Mouse (Mus musculus): ENCODE measurements around the gene Atp2c2. TPM values are rescaled to one million over a fixed set of nuclear protein-coding genes. Genes with fewer than 3 reads are reported as not detected.

Gene Atp2c2
- polyA plus RNA-seq, 1 experiment from 2014 or later: 6.8 TPM

- Histone ChIP-seq H3K27ac (ENCODE audit: low read length) (no peak overlapping the region), H3K4me1 (ENCODE audit: control insufficient read depth, insufficient read depth, low read length) (peaks cover 11% of the 10 kb centered on the region), H3K4me3 (ENCODE audit: low read length) (no peak overlapping the region), H3K9ac (ENCODE audit: low read depth, low read length) (peak overlapping the region; percentile 34; the same call in 1 of the 2 replicates), H3K9me3 (ENCODE audit: control insufficient read depth, low read length) (no peaks in the 10 kb centered on the region), H3K27me3 (replicated peaks; ENCODE audit: control insufficient read depth, insufficient read depth, low read length) (no peaks in the 10 kb centered on the region), H3K4me2 (ENCODE audit: low read depth, low read length) (peak overlapping the region; percentile 26; the same call in 1 of the 2 replicates), H3K36me3 (ENCODE audit: control insufficient read depth, insufficient read depth, low read length) (no peaks in the 10 kb centered on the region)
- 12% methylated on average over 15 of the region's 15 CpGs for WGBS
- ATAC-seq: peak; percentile 63
Measured at GRCm38 (mm10) chr8:119798170-119798964, 98.6 kb downstream of the Atp2c2 start.

DNA sequence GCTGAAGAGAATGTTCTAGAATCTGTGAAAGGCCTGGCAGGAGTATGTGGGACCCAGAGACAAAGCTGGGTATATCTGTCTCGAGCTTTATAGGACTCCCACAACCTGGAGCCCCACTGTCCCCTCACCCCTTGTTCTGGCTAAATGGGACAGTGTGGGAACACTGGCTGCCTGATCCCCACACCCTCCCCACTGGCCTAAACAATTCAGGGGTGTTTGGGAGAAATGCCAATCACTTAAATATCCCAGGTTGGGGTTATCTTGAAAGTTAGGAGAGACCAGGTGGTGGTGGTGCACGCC lies 99.1 kb downstream of the Atp2c2 start:
- Histone ChIP-seq H3K9ac (ENCODE audit: low read depth, low read length) (no peak overlapping the region), H3K9me3 (ENCODE audit: control insufficient read depth, low read length) (no peaks in the 10 kb centered on the region), H3K4me1 (ENCODE audit: control insufficient read depth, insufficient read depth, low read length) (peaks cover 11% of the 10 kb centered on the region), H3K36me3 (ENCODE audit: control insufficient read depth, insufficient read depth, low read length) (no peaks in the 10 kb centered on the region), H3K27ac (ENCODE audit: low read length) (no peak overlapping the region), H3K4me3 (ENCODE audit: low read length) (no peak overlapping the region), H3K4me2 (ENCODE audit: low read depth, low read length) (no peak overlapping the region), H3K27me3 (replicated peaks; ENCODE audit: control insufficient read depth, insufficient read depth, low read length) (no peaks in the 10 kb centered on the region)
- WGBS: 57% methylated on average over 2 of the region's 2 CpGs
- ATAC-seq: peak; percentile 24

DNA sequence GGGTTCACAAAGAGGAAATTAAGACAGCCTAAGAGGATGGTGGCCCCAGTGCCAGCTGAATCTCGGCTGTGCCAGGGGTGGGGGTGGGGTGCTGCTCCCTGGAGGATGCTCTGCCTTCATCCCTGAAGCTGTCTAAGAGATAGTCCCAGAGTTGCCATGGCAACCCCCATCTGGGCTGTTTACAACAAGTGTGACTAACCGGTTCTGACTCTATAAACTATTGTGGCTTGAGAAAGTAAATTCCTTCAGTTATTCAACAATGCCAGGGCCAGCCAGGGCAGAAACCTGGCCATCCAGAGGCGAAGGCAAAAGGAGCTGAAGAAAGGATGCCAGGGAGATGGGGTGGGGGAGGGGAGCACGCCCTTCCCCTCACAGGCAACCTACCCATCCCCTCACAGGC lies 101.4 kb downstream of the Atp2c2 start:
- H3K27me3 ChIP-seq (replicated peaks; ENCODE audit: control insufficient read depth, insufficient read depth, low read length): no peaks in the 10 kb centered on the region
- 28% methylated on average over 4 of the region's 4 CpGs for WGBS
- no peak overlapping the region for H3K4me3 ChIP-seq (ENCODE audit: low read length)
- peaks cover 24% of the 10 kb centered on the region for H3K4me1 ChIP-seq (ENCODE audit: control insufficient read depth, insufficient read depth, low read length)
- H3K36me3 ChIP-seq (ENCODE audit: control insufficient read depth, insufficient read depth, low read length): no peaks in the 10 kb centered on the region
- no peaks in the 10 kb centered on the region for H3K9me3 ChIP-seq (ENCODE audit: control insufficient read depth, low read length)
- H3K27ac ChIP-seq (ENCODE audit: low read length): no peak overlapping the region
- no peak overlapping the region for H3K4me2 ChIP-seq (ENCODE audit: low read depth, low read length)
- H3K9ac ChIP-seq (ENCODE audit: low read depth, low read length): no peak overlapping the region
- ATAC-seq: no peak

DNA sequence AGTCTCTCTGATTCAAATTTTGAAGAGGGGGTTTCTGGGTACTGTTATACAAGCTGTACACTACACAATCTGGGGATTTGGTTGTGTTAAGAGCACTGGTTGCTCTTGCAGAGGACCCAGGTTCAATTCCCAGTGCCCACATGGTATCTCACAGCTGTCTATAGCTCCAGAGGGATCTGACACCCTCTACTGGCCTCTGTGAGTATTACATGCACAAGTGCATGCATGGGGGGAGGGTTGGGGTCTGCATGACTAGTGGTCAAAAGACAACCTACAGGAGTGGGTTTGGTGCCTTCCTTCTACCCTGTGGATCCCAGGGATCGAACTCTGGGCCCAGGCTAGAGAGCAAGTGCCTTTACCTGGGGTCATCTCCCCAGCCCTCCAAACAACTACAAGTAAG lies 102.8 kb downstream of the Atp2c2 start:
- WGBS: 94% methylated on average over 1 of the region's 1 CpGs
- ATAC-seq: no peak

DNA sequence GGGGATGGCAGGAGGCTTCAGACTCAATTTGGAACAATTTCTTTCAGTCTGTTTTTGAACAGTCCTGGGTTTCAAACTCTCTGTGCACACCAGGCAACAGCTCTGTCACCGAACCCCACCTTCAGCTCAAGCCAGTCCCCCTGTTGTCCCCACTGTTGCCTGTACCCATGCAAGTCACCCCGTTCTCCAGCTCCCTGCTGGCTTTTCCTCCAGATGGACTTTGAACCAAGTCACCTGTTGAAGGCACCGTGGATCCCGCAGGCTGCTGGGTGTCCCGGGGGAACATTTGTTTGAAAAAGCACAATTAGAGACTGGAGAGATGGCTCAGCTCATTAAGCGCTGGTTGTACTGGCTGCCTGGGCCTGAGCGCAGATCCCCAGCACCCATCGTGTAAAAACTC lies 105.5 kb downstream of the Atp2c2 start:
- Histone ChIP-seq H3K27ac (ENCODE audit: low read length) (peak overlapping the region; percentile 78), H3K4me1 (ENCODE audit: control insufficient read depth, insufficient read depth, low read length) (peaks cover 29% of the 10 kb centered on the region), H3K9ac (ENCODE audit: low read depth, low read length) (peak overlapping the region; percentile 60), H3K4me3 (ENCODE audit: low read length) (no peak overlapping the region), H3K36me3 (ENCODE audit: control insufficient read depth, insufficient read depth, low read length) (peaks cover 3% of the 10 kb centered on the region; the same call in 1 of the 2 replicates), H3K9me3 (ENCODE audit: control insufficient read depth, low read length) (no peaks in the 10 kb centered on the region), H3K27me3 (replicated peaks; ENCODE audit: control insufficient read depth, insufficient read depth, low read length) (no peaks in the 10 kb centered on the region), H3K4me2 (ENCODE audit: low read depth, low read length) (no peak overlapping the region)
- peak; percentile 49 for ATAC-seq
- 49% methylated on average over 8 of the region's 8 CpGs for WGBS

More for the DNA sequence above, 102.8 kb downstream of the Atp2c2 start:
- H3K36me3 ChIP-seq (ENCODE audit: control insufficient read depth, insufficient read depth, low read length): no peaks in the 10 kb centered on the region
- H3K27ac ChIP-seq (ENCODE audit: low read length): no peak overlapping the region
- H3K4me2 ChIP-seq (ENCODE audit: low read depth, low read length): no peak overlapping the region
- H3K9me3 ChIP-seq (ENCODE audit: control insufficient read depth, low read length): no peaks in the 10 kb centered on the region
- no peak overlapping the region for H3K9ac ChIP-seq (ENCODE audit: low read depth, low read length)
- H3K4me3 ChIP-seq (ENCODE audit: low read length): no peak overlapping the region
- H3K27me3 ChIP-seq (replicated peaks; ENCODE audit: control insufficient read depth, insufficient read depth, low read length): no peaks in the 10 kb centered on the region
- H3K4me1 ChIP-seq (ENCODE audit: control insufficient read depth, insufficient read depth, low read length): peaks cover 32% of the 10 kb centered on the region

DNA sequence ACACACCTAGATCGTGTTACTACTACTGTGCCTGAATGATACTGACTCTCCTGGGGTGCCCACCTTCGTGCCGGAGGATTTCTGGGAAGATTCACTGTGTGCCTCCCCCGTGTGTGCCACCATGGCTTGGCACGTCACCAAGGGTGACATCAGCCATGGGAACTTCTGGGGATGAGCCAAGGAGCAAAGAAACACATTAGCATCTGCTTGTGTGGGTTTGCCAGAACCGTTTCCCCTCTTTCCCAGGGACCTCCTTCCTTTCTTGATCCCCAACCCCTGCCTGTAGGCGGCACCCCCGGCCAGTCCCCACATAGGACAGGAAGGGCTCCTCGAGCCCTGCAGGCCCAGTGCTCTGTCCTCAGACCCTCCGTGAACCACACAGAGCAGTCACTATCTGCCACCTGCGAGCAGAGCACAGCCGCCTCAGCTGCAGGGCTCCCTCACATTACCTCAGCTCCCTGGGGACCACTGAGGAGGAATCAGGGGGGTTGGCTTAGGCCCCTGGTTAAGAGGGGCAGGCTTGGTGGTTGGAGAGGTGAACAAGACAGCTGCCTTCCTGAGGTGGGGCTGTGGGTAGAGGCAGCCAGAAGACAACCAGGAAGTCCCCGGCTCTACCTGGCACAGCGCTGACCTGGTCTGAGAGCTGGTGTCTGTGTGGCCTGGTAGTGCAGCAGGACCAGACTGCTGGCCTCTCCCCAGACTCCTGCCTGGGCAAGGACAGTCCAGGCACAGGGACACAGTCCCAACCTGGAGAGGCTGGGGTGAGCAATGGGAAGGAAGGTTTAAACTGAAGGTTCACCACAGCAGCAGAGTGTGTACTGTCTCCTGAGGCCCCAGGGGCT lies 106.8 kb downstream of the Atp2c2 start:
- Histone ChIP-seq H3K9ac (ENCODE audit: low read depth, low read length) (0 out of 2 replicates have a peak overlapping the region, but pooled peaks have one; percentile 4), H3K27me3 (replicated peaks; ENCODE audit: control insufficient read depth, insufficient read depth, low read length) (no peaks in the 10 kb centered on the region), H3K27ac (ENCODE audit: low read length) (peak overlapping the region; percentile 65), H3K9me3 (ENCODE audit: control insufficient read depth, low read length) (no peaks in the 10 kb centered on the region), H3K4me2 (ENCODE audit: low read depth, low read length) (no peak overlapping the region), H3K4me3 (ENCODE audit: low read length) (no peak overlapping the region), H3K4me1 (ENCODE audit: control insufficient read depth, insufficient read depth, low read length) (peaks cover 41% of the 10 kb centered on the region), H3K36me3 (ENCODE audit: control insufficient read depth, insufficient read depth, low read length) (peaks cover 3% of the 10 kb centered on the region; the same call in 1 of the 2 replicates)
- no peak for ATAC-seq
- 68% methylated on average over 14 of the region's 14 CpGs for WGBS

Other genes with a start within 250 kb of the Atp2c2 start
- gene Slc38a8, start 198.3 kb upstream of the Atp2c2 start, polyA plus RNA-seq (2015; fragmentation: Nextera tagmentation; extraction: Ambion mirVana): 0.05 and 0.06 TPM in 2 replicates
- gene Mbtps1, start 141.3 kb upstream of the Atp2c2 start, polyA plus RNA-seq (2015; fragmentation: Nextera tagmentation; extraction: Ambion mirVana): 78.0 and 82.5 TPM in 2 replicates
- 32.3 and 33.3 TPM in 2 replicates for gene Hsdl1, start 124.8 kb upstream of the Atp2c2 start, polyA plus RNA-seq (2015; fragmentation: Nextera tagmentation; extraction: Ambion mirVana)
- gene Dnaaf1, start 124.8 kb upstream of the Atp2c2 start, polyA plus RNA-seq (2015; fragmentation: Nextera tagmentation; extraction: Ambion mirVana): 2.6 and 3.5 TPM in 2 replicates
- 11.6 and 11.9 TPM in 2 replicates for gene Taf1c, start 94.8 kb upstream of the Atp2c2 start, polyA plus RNA-seq (2015; fragmentation: Nextera tagmentation; extraction: Ambion mirVana)
- 0.09 TPM in 1 of 2 replicates, not detected in the other for gene Adad2, start 87.3 kb upstream of the Atp2c2 start, polyA plus RNA-seq (2015; fragmentation: Nextera tagmentation; extraction: Ambion mirVana)
- 0.23 TPM in 2 replicates for gene Kcng4, start 64.3 kb upstream of the Atp2c2 start, polyA plus RNA-seq (2015; fragmentation: Nextera tagmentation; extraction: Ambion mirVana)
- gene Wfdc1, start 33.6 kb upstream of the Atp2c2 start, polyA plus RNA-seq (2015; fragmentation: Nextera tagmentation; extraction: Ambion mirVana): 4.6 and 5.4 TPM in 2 replicates
- gene Tldc1, start 78.4 kb downstream of the Atp2c2 start, polyA plus RNA-seq (2015; fragmentation: Nextera tagmentation; extraction: Ambion mirVana): 17.8 and 18.1 TPM in 2 replicates
- gene Cotl1, start 140.5 kb downstream of the Atp2c2 start, polyA plus RNA-seq (2015; fragmentation: Nextera tagmentation; extraction: Ambion mirVana): 248 and 262 TPM in 2 replicates
- 11.5 and 12.2 TPM in 2 replicates for gene Klhl36, start 162.3 kb downstream of the Atp2c2 start, polyA plus RNA-seq (2015; fragmentation: Nextera tagmentation; extraction: Ambion mirVana)
- gene Usp10, start 210.4 kb downstream of the Atp2c2 start, polyA plus RNA-seq (2015; fragmentation: Nextera tagmentation; extraction: Ambion mirVana): 124 and 125 TPM in 2 replicates
- gene Gm20388, start 210.8 kb downstream of the Atp2c2 start, polyA plus RNA-seq (2015; fragmentation: Nextera tagmentation; extraction: Ambion mirVana): 5.8 and 7.1 TPM in 2 replicates